Mouse (Mus musculus) activated CD4-positive, CD25-positive, alpha-beta regulatory T cell, adult 4 months (primary cell): ENCODE data around the gene H1foo. TPM values are rescaled to one million over a fixed set of nuclear protein-coding genes. Genes with fewer than 3 reads are reported as not detected.

Experiments
- ATAC-seq: one replicate; pipeline ENCODE4 v1.8.0; 2017
- polyA plus RNA-seq, 2 experiments: library from polyadenylated mRNA; unstranded; fragments of 100-300 nt; shearing (Covaris generic); gene quantifications; one replicate each; pipeline ENCODE4 v1.2.1; 2017

Gene H1foo
- polyA plus RNA-seq, 2 experiments from 2014 or later, result 0.52 TPM; not detected in 1

DNA sequence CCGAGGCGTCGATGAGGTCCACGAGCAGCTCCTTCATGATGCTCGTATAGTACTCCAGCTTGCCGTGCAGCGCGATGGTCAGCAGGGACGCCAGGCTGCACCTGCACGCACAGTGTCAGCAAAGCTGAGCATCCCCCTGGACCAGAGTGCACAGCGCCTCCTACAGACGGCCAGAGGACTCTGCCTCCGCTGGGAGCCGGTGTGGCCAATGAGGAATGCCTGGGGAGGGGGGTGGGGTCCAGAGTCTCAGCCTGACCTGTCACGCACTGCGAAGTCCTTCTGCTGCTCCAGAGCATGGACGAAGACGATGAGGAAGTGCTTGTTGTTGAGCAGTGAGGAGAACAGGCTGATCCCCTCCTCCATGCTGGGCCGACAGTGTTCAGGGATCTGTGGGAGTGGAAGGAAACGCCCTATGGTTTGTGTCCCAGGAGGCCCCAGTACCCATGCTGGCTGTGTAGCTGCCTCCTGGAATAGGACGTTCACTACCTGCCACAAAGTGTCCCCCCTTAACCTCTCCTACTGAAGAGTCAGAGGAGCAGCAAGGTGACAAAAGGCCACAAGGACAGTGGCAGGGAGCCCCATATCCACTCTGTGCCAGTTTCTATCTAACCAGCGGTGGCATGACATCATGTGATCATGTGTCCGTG lies 17.8 kb downstream of the H1foo start:
- ATAC-seq, result no peak

DNA sequence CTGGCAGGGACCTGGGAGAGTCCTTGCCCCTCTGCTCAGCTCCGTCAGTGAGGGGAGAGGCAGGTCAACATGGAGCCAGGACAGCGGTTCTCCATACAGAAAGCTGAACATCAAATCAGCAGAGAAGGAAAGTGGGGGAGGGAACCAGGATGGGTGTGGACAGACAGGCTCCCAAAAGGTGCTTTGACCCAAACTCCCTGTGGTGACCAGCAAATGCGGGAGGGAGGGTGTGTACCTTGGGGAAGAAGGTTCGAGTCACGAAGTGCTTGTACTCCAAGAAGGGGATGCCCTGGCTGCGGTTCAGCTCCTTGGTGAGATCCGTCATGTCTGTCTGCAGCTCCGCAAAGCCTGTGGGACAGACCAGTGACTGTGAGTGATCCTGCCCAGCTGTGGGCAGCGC lies 18.9 kb downstream of the H1foo start:
- no peak for ATAC-seq

DNA sequence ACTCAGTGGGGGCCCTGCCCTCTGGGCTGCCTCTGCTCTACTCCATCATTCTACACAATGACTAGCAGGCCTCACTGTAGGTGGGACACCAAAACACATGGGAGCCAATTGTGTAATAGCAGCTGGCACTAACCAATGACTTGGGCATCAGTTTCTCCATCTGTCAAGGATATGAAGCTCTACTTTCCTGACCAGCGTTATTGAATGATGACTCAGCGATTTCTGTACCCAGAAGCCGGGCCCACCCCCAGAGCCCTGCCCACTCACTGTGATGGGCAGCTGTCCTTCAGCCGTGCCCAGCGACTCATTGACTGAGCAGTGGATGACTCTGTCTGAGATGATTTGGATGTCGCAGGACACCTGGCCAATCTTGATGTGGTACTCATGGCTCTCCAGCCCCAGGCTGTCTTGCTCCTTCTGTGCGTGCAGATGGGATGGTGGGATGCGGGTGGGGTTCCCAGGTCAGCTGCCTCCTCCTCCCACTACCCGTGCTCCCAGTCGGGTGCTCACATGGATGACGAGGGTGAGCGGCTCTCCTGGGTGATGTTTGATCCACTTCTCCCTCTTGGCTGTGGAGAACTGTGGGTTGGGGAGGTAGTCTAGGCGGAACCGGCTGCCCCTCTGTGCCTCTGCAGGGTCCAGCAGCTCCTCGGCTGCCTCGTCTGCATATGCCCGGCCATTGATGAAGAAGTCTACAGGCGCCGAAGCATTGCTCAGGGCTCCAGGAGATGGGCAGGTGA lies 21.7 kb downstream of the H1foo start:
- no peak for ATAC-seq

DNA sequence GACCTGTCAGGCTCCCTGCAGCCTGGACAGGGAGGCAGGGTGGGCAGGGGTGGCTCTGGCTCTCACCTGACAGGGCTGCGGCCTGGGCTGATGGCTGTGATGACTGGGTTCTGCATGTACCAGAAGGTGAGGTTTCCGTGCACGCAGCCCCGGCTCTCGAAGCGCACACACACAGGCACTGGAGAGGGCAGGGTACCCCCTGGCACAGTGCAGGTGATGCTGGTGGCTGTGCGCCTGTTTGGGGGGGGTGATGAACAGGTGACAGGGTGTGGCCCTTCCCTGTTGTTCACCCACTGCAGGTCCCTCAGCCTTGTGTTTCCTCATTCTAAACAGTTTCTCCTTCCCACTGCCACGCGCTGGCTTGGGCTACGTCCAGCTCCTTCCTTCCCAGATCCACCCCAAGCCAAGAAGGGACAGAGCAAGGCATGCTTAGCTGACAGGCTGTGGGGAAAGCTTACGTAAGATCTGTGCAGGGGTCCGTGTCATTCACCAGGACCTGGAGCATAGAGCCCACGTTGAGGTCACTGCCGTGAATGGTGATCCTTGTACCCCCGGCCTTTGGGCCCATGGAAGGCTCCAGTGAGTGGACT lies 22.6 kb downstream of the H1foo start:
- no peak for ATAC-seq

DNA sequence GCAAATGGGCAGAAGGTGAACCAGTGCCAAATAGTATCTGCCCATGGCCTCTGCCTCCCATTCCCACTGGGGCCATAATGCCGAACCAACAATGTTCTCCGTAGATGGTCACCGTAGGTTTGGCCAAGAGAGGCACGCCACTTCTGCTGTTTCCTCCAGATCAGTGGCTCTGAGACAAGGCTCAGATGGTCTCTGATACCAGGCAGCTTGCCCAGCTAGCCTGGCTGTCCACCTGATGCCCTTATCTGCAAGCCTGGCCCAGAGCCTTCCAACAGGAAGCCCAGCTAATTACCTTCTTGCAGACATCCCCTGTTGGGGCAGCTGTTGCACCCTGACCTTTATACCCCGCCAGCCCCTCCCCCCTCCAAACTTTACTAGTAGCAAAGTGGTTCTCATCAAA lies 23.3 kb downstream of the H1foo start:
- ATAC-seq, result no peak

DNA sequence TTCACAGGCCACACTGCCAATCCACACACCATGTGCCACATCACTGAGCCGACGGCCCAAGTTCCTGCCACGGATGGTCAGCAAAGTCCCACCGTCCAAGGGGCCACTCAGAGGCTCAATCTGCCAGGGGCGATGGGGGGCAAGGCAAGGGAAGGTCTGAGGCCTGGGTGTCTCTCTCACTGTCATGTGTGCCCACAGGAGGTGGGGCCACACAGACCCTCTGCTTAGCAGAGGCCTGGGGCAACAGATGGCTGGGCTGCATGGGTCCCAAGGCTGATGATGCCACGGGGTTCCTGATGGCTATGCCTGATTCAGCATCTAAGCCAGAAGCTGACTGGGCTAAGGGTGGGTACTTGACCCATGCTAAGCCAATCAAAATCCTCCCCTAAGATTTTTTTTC lies 24.0 kb downstream of the H1foo start:
- no peak for ATAC-seq

DNA sequence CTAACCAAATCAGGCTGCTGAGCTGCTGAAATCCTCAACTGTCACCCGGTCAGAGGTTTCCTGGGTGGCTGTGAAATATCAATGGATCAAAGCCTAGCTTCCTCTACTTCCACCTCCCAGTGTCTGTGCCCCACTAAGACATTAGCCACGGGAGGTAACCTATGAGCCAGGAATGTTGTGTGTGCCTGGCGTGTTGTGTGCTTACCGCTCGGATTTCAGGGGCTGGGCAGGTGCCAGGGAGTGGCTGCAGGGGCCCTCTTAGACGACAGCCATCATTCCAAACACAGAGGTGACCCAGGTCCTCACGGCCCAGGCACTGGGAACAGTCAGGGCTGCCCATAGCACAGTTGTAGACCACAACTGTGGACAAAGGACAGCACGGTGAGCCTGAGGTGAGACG lies 24.4 kb downstream of the H1foo start:
- no peak for ATAC-seq

DNA sequence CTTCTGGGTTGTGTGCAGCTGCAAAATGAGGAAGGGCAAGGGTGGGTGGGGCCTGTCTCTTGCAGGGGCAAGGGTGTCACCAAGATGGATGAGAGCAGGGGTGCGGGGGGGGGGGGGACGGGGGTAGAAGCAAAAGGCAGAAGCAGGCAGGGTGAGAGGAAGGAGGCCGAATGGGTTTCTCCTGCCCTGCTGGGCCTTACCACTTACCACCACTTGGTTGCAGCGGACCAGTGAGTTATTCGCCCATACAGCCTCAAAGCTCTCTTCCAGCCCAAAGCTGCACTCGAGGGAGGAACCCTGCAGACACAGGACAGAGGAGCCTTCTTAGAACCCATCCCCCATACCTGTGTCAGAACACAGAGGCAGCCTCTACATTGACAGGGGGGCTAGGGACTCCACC lies 25.2 kb downstream of the H1foo start:
- no peak for ATAC-seq

DNA sequence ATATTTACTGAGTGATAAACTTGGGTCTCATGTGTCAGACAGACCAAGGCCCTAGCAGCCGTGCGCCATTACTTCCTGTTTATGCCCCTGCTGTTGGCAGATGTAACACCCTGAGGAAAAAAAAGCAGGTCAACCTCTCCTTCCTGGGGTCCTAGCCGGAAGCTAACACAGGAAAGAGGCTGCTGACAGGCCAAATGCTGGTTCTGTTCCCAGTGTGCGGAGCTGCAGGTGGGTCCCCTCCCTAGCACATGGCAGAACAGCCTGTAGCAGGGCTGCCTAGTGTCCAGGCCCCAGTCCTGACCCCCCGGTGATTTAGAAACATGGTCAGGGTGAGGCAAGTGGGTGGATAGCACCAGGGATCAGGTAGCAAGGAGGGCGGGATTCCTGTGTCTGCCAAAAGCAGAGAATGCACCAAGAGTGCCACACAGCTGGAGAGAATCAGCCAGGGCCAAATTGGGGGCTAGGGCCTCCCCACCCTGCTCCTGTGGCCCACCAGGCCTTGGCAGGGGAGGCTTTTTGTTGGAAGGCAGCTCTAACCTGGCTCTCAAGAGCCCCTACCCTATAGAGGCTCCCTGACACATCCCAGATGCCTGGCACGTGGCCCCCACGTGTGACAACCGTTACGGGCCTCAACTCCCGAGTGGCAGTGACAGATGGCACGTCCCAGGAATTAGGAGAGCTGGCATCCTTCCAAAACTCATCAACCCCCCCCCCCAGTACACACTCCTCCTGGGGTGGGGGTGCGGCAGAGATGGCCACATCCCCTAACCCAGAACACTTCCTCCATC lies 26.7 kb downstream of the H1foo start:
- peak; percentile 23 for ATAC-seq

DNA sequence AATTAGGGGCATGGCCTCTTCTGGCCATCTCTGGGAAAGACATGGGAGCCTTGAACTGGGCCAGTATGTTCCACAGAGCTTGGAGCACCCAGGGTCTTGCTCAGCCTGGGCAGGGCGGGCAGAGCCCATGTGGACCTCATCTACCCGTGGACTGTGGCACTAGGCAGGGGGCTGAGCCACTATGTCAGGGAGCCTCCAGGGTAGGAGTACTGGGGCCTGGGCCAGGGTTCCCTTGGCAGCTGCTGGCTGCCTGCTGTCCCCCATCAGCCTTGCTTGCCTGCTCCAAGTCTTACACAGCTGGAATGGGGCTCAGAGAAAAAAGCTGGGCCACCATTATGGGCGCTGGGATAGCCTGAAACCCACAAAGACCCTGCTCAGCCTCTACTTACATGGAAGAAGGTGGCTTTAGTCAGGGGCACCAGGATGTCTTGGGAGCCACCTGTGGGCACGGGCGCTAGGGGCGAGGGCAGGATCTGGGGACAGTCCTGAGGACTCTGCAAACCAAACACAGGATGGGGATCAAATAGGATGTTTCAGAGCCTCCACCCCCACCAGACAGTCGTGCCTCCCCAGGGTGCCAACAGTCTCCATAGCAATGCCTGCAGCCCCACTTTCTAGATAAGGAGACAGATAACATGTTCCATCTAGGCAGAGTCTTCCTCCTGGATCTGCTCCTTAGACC lies 27.5 kb downstream of the H1foo start:
- ATAC-seq, result no peak

DNA sequence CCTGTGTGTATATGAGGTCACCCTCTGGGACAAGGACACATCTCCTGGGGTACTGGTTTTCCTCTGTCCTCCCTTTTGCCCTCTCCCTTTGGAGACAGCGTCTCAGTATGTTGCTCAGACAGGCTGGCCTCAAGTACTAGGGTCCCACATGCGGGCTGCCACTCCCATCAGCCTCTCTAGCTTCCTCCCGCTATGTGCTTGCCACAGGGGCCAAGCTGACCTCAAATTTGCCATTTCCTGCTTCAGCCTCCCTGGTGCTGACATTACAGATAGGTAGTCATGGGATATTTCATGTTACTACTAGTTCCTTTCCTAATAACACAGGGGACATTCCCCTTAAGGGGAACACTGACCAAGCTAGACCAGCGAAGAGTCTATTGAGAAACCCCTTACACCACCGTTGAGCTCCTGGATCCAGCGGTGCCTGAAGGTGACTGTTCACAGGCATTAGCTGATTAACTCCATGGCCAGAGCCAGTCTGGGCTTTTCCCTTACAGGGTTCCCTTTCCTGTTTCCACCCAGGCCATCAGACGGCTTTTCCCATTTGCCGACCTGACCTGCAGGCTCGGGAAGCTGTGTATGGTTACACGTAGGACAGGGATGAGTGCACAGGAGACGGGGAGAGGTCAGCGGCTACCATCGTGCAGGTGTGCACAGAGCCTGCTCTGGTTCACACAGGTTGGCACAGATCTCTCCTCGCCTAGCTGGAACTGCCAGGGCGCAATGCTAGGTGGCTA lies 28.6 kb downstream of the H1foo start:
- no peak for ATAC-seq

DNA sequence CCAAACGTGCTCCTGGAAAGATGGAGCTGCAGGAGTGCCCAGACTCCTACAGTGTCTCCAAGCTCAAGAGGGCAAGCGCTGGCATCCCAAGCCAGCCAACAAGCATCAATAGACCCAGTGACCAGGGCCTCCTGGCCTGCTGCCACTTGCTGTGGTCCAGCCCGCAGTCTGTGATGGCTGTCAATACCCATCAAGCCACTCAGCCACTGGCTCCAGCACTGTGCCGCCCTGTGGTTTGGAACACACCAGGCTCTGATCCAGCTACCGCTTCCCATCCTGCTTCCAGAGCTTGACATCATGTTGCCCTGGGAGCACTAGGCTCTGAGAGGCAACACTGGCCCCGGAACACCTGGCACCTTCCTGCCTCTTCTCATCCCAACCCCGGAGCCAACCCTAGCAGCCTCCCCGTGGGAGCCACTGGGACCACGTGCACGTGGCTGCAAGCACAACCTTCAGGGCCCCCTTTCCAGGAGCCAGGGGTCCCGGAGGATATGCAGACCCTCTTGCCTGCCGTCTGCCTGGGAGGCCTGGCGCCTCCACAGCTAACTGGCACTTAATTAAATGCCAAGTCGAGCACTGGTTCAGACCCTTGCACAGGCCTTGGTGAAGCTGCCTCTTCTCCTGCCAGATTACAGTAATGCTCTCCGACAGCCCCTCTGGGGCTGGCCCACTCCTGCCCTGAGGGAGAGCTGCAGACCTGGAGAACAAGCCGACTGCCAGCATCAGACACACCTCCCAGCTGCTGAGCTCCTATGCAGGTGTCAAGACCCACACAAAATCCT lies 29.3 kb downstream of the H1foo start:
- ATAC-seq, result no peak

DNA sequence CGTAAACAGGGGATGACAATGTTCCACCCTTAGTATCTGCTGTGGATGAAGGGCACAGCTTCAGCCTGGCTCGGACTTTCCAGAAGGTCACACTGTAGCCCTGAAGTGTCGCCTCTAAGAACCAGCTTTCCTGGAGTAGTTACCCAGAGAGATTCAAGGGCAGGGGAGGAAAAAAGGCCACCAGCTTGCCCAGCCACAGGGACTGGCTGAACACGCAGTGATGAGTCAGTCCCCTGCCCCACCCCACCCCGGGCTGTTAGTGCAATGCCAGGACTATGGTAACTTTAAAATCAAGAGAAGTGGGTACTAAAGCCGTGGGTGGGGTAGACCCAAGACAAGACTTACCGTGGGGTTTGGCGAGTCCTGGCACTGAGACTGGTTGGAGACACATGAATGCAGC lies 30.9 kb downstream of the H1foo start:
- no peak for ATAC-seq

DNA sequence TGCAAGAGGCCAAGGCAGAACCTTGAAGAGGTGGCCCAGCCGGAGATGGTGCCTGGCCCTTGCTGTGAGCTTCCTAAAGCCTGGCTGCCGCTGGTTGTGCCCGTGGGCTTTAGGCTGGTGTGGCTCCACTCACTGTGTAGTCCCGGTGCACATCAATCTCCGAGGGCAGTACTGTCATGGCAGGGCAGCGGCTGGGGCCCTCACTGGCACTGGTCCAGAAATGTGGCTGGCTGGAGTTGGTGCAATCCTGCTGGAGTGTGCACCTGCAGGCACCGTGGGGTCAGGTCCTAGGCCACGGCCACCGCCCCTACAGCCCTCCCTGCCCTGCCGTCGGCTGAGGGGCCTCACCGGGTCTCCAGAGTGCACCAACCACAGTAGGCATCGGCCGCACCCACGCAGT lies 33.1 kb downstream of the H1foo start:
- ATAC-seq, result no peak

DNA sequence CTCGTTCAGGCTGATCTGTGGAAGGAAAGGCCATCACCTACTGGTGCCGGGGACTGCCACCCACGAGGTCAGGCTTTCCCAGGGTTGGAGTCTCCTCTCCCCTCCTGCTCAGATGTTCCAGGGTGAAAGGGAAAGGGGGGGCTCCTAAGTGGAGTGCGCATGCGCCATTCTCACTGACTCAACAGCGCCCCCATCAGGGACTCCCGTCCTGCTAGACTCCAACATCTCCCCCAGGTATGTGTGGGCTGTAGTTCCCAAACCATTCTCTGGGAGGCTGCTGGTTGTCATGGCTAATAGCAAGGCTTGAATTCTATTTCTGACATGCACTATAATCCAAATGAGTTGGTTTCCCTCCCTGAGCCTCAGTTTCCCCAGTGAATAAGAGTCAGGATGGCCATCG lies 33.9 kb downstream of the H1foo start:
- no peak for ATAC-seq

DNA sequence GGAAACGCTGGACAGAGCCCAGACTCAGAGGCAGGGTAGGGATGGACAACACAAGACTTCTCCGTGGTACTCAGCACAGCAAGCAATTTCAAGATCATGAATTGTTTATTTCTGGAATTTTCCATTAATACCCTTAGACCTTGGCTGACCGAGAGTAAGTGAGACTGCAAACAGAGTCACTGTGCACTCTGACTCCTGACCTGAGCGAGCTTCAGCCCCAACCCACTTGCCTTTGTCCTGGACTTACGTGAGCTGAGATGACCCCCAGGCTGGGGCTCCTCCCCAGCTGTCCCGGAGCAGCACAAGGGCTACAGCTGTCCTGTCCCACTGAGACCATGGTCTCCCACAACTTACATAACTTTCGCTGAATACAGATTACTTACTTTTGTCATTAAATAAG lies 38.2 kb downstream of the H1foo start:
- ATAC-seq, result no peak

DNA sequence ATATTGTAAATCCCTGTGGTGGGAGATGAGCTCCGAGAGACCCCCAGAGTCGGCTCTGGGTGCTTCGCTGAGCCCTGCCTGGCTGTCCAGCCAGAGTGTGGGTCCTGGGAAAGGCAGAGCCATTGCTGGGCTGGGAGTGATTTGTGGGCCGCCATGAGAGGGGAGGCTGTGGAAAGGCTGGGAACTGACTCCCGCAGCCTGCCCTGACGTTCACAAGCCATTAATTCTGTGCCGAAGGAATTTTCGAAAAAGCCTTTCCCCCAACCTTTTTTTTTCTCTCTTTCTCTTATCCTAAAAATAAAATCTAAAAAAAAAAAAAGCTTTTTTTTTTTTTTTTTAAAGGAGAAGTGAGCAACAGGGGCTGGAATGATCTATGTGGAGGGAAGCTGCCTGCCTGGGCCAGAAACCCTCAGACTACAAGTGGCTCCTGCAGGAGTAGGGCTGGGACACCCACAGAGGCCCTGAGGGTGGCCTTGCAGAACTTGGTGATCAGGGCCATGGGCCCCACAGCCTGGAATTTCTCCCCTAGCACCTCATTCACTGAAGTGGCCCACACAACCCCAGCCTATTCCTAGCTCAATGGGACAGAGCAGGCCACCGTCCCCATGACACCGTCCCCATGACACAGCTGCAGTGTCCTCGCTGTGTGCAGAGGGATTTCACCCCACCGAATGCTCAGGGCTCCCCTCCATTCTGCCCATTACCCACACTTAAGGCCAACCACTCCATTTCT lies 38.7 kb downstream of the H1foo start:
- ATAC-seq, result no peak

DNA sequence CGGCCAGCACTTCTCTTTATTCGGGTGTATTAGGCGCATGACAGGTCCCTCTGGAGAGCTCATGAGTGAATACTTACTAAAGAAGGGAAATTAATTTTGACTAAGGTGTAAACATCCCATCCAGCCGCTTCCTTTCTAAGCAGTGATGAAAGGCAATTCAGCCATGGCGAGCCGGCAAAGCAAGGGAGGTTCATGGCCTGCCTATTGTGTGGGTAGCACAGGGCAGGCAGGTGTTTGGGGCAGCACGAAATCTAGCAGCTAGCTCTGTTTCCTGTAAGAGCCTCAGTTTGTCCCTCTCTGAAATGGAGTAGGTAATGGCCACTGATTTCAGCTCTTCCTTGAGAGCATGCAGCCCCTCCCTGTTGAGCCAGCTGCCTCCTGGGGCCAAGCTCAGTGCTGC lies 39.8 kb downstream of the H1foo start:
- no peak for ATAC-seq

DNA sequence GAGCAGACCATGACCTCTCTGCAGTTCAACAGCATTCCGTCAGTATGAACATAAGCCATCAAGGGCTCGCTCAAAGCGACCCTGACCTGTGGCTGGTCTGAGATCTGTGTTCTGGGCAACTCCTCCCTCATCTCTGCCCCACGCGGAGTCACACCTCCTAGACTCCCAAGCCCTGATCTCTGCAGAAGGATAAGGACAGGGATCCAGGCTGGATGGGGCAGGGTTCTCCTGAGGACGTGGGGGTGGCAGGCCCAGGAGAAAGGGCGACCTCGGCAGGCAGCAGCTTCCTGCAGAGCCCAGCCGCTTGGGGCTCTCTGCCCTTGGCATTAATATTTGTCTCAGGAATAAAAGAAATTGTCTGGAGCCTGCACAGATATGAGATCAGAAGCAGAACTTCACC lies 40.9 kb downstream of the H1foo start:
- no peak for ATAC-seq

DNA sequence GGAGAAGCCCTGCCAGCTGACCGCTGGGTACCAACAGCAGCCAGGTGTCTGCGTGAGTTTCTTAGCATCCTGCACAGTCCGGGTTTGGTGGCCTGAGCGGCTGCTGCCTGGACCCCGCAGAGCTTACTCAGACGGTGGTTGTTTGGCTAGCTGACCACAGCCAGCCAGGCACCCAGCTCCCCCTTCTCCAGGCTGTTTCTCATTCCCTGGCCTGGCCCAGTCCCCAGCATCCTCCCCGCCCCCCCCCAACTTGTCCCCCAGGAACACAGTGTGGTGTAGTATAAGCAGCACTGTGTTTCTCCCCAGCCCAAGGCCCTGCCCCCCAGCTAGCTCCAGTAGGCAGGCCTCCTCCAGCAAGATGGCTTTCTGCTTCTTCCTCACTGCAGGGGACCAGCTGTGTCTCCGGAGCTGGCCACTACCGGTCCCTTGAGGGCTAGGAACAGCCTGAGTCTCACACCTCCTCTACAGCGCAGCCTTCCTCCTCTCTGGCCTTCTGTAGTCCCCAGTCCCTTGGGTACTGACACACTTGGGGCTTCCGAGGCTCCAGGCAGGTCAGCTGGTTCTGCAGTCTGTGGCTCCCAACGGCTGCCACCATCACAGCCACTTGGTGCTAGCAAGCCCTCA lies 41.8 kb downstream of the H1foo start:
- no peak for ATAC-seq
